Mouse (Mus musculus) thymus, postnatal 10 days (tissue): Measurements from ENCODE around the gene 9130008F23Rik.

Experiments used
- DNase-seq, 2 experiments: peaks; one replicate each; pipeline ENCODE4 v3.0.0; 2021; ENCODE audit warnings: low spot score in 2 of 2

Gene 9130008F23Rik

DNA sequence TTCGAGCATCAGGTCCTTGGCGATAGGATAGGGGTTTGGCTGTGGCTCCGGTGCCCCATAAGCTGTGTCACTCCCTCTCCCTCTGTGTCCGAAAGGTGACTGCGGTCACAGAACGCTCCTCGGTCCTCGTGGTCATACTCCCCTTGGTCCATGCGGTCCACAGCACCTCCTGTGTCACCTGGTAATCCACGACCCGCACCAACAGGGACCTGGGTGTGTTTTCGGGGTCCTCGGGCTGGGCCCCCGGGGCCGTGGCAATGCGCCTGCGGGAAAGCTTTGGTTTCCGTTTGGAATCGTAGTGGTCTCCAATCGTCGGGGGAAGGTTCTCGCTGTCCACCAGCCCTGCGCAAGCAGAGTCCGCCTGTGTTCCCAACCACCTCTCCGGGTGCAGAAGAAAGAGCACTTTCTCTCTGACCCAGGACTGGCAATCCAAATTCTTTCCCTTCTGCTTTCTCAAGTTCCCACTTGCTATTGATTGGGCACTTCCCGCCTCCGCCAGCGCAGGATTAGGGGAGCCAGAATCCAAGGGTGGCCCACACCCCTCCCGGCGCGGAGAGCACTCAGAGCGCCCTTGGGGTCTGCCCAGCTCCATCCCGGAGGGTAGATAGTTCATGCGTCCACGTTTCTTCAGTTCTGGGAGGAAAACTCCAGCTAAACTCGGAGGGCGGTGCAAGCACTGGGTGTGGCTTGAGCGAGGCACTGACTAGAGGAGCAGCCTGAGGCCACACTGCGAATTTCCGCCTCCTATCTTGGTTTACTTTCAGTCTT is at the start of gene 9130008F23Rik:
TSS of gene 9130008F23Rik (minus strand) at position 636 of the 768 bp plus-strand sequence.
- no peak for DNase-seq

DNA sequence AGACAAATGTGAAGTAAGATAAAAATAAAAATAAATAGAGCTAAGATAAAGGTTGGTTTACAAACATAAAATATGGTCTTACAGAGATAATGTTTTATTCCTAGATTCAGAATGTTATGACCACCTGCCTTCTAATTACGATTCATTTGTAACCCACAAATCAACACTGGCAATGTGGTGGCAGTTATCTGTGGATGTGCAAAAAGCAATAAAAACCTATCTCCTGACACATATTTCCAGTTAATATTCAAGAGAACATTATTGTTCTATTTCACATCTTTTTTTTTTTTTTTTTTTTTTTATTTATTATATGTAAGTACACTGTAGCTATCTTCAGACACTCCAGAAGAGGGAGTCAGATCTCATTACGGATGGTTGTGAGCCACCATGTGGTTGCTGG is 35.1 kb upstream of the 9130008F23Rik start:
- no peak for DNase-seq

DNA sequence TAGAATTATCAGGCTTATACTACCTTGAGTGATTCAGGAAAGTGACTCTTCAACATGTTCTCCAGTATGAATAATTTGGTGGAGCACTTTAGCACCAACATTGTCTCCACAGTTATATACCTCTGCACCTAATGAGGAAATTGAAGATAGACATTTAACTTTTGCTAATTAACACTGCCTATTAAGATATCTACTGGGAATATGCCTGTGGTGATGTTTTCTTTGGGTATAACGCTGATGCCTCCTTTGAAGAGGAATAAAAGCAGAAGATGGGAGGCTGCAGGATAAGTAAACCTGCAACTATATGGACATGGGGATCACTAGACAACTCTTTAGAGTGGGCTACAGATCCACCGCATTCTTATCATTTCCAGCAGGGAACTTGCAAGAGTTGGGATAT is 33.9 kb upstream of the 9130008F23Rik start, which contains the start of gene Glyatl3:
TSS of gene Glyatl3 (minus strand) at position 101 of the 400 bp plus-strand sequence.
- DNase-seq = no peak

DNA sequence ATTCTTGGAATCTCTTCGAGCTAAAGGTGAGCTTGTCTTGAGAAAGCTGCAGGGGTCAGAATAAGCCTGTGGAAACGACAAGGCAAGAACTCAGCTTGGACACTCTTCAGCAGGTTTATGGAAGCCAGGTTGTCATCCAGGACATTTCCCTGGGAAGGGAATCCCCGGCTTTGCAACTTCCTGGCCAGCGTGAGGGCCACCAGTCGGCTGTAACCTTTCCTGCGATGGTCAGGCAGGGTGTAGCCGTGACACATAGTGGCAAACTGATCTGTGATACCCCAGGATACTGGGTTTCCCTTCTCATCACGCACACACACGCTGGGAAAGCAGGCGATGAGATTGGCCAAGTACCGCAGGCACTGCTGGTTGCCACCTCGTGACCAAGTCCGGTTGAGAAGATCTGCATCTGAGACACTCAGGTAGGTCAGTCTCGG is 24.4 kb upstream of the 9130008F23Rik start:
- no peak for DNase-seq

DNA sequence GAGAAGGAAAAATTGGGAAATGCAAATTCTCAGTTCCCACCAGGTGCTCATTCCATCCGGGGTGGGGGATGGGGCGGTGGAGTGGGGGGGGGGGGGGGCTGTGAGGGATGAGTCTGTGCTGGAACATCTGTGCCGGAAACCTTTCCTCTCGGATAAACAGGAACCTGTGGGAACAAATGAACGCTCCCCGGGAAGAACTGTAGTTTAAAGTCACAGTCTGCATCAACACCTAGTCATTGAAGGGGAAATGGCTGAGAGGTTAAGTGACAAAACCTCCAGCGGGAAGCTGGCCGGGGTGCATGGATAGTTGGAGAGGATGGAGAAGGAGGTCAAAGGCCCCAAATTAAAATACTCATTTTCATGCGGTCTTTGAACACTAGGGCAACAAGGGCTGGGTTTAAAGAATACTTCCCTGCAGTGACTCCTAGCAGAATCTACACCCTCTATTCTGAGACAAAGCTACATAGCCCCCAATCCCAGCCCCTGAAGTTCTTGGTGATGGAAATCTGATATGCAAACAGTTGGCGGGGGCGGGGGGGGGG is 23.8 kb upstream of the 9130008F23Rik start:
- no peak for DNase-seq

DNA sequence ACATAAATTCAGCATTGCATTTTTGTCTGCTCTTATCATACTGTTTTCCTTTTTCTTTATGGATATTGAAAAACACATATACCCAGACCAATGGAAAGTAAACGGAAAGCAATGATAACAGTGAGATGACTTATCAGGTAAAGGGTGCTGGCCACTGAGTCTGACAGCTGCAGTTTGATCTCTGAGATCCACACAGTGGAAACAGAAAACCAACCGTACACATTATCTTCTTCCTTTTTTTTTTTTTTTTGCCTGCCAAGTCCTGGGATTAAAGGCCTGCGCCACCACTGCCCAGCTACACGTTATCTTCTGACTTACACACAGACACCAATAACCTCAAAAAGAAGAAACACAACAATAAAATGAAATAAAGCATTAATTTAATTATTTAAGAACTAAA is 23.0 kb upstream of the 9130008F23Rik start:
- DNase-seq = no peak

DNA sequence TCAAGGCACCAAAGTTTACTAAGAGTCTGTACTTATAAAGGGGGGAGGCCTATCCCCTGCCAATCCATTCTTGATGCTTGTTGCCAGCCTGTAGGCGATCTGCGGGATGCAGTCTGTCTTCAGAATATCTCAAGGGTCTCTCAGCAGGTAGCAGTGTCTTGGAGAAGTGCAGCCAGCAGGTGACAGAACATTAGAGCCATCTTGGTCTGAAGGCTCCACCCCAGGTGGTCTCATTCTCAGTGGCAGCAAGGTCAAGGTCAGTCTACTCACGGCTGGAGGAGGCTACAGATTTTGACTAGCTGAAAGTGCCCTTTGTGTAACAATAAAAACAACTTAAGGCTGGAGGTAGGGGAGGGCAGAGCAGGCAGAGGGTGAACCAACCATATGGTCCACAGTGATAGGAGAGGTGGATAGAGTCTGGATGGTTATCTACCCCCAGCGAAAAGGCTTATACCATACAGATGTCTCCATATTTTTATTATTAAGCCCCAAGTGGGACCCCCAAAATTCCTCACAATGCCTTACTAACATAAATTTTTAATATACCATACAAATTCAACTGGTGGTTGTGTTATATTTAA is 19.5 kb upstream of the 9130008F23Rik start:
- no peak for DNase-seq

DNA sequence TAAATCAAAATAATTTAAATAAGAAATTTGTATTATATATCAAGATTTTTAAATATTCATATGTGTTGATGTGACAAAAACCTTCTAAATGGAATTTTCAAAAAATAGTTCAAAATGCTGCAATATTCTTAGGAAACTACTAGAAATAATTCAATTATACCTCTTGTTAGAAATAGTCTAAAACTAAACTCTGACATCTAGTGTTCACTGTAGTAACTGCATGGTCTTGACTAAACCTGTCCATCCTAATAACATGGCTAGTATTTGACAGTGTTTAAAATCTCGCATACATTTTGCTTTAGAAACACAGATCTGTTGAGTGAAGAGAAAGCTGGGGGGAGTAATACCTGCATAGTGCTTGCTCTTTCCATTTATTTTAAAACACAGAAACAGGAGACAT is 16.5 kb upstream of the 9130008F23Rik start:
- DNase-seq = no peak

DNA sequence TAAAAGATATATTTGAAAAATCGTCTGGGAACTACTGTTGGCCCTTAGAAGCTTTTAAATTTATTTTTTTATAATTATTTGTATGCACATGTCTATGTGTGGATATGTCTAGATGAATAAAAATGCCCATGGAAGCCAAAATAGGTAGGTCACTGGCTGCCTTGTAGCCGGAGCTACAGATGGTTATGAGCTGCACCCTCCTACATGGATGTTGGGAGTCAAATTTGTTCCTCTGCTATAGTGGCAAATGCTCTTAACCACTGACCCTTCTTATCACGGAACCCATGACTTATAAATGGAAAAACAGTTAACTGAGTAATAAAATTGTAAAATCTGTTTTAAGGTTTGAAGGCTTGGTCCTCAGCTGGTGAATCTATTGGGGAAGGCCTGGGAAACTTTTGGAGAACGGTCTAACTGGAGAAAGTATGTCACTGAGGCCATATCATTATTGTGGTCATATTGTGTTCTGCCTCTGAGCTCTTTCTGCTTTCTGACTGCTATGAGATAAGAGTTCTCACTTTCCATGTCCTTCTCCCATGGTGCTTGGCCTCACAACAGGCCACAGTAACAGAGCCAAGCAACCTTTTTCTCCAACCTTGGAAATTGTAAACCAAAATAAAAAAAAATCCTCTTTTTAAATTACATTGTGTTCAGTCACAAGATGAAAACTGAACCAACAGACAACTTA is 7.6 kb upstream of the 9130008F23Rik start:
- no peak for DNase-seq

DNA sequence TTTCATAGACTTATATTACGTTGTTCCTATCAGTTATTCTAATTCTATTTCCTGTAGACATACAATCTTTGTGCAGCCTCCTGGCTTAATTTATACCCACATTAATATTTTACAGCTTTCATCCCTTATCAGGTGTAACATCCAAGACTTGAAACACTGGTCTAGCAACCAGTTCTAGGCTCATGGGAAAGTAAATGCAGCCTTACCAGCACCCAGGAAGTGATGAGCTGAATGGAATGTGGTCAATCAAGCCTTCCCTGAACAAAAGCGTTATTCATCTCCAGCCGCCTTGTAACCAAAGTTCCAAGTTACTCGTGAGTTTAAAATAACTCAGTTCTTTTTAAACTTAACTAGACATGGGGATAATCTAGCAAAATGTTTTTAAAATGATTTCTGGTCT is 4.8 kb upstream of the 9130008F23Rik start:
- no peak for DNase-seq

DNA sequence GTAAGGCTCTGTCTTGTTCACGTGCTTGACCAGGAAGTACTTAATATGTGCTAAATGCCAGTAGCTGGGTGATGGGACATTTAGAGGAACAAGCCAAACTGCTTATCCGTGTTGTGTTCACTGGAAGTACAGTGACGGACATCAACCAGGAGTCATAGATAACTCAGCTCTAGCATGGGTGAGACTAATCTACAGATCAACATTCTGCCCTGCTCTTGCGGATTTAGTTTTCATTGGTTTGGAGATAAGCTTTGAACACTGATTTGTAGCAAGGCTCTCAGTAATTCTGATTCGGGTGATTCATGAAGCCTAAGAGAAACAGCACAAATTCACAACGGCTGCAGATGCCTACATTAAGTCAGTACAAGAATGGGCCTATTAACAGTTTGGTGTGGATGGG is 1.8 kb upstream of the 9130008F23Rik start:
- DNase-seq = no peak

DNA sequence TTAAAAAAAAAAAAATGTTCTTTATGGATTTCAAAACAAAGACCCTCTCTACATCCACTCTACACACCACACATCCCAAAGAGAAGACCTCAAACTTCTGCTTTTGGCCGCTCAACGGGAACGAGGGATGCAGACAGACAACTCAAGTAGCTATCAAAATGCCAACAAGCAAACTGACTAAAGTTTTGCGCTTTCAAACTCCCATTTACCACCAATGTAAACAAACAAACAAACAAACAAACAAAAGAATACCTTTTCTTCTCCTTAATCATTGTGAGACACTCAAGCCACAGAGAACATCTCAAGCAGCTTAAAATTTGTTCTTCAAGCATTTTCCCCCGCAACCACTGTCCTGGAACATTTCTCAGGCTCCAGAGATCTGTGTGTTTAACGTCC is 833 bp downstream of the 9130008F23Rik start:
- no peak for DNase-seq

DNA sequence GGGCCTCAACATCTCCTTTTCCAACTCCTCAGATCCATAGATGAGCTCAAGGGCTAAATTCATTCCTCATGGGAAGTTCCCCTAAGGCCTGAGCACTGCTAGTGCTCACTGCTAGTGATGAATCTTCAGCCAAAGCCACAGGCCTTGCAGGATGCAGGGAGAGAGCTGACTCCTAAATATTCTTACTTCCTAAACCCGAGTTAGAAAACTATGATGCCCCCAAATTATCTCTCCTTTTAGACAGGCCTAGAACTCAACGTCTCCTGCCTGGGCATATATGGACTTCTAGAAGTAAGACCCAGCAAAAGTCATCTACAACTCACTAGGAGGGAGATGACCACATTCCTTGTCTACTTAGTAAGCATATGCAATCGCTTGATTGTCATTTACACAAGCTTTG is 2.6 kb downstream of the 9130008F23Rik start:
- no peak for DNase-seq

DNA sequence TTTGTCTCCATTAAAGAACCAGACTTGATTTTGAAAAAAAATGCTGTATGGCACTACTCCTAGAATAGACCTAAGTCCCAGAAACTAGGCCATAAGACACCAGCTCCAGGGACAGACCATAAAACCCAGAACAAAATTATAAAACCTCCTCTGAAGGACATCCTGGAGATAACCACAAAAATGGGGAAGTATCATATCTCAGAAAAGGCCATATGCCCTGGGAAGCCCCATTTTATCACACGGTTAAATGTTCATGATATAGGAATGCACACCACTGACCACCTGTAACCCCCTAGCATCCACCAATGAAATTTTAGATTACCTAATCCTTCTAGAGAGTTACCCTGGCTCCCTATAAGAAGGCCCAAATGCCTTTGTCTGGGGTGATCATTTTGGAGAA is 4.8 kb downstream of the 9130008F23Rik start:
- no peak for DNase-seq

DNA sequence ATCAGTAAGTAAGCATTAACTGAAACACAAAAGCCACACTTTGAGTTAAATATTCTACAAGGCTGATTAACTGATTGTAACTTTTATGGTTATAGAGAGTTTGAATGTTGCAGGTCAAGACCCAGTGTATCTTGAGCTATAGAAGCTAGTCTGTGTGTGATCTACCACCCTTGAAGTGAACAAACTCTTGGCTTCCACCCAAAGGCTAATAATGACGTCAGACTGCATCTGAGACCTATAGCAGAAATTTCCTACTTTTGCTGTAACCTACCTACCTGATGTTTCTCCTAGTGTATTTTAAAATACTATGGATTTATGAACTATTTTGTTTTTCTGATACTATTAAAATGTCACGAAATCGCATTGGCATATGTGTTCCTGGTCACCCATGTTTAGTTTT is 5.7 kb downstream of the 9130008F23Rik start:
- no peak for DNase-seq

DNA sequence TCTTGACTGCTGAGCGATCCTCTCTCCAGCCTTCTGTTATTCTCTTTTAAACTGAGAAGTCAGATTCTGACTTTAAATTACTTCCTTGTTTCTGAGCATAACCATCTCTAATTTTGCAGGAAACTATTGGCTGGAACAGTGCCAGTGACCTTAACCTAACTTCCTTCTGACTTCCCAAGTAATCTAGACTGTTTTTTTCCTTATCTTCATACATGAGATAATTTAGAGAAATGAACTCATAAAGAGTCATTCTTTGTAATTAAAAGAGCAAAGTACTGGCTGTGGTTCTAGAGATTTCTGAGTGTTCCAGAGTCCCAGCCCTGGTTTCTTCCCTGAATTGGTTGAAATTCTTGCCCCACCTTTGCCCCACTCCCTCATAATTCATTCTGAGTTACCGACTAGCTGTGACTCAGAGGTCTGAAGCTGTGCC is 6.8 kb downstream of the 9130008F23Rik start:
- no peak for DNase-seq

DNA sequence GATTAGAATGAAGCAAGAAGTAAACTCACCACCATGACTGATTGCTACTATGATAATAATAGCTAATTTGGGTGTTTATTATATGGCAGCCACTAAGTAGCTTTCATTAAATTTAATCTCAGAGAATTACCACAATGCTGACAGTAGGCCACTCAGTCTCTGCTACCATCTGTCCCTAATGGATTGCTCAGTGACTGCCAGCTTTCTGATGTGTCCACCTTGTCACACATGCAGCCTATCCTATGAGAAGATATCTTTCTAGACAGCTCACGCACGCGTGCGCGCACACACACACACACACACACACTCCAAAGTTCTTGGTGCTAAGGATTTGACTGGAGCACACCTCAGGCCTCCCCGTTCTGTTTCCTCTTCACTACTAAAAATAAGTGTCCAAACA is 7.7 kb downstream of the 9130008F23Rik start:
- DNase-seq = no peak

DNA sequence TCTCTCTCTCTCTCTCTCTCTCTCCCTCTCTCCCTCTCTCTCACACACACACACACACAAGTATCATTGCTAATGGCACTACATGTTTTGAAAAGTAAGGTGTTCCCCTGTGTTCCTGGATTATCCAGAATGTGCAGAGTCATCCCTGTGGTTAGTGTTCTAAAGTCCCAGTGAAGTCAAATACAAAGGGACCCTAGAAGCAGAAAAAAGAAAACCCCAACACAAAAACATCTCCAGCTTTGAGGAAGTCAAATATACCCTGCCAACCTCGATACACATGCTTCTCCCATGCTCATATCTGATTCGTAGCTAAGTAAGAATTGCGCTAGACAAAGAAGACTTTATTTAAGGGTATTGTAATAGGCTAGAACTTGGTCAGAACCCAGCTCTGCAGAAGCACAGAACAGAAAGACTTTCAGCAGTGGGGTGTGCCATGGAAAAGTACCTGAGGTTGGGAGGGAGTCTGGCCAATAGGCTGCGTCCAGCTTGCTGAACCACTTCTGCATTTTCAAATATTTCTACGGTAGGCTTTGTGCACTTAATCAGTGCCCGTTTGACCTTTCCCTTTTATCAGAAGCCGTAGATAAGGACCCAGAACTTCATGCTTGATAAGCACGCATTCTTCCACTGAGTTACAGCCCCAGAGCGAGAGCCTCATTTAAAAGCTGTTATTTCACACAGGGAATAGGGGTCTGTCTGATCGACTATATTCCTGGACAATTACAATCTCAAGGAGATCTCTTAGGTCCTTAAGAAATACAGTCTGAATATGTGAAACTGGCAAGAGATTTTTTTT is 11.2 kb downstream of the 9130008F23Rik start:
- no peak for DNase-seq

DNA sequence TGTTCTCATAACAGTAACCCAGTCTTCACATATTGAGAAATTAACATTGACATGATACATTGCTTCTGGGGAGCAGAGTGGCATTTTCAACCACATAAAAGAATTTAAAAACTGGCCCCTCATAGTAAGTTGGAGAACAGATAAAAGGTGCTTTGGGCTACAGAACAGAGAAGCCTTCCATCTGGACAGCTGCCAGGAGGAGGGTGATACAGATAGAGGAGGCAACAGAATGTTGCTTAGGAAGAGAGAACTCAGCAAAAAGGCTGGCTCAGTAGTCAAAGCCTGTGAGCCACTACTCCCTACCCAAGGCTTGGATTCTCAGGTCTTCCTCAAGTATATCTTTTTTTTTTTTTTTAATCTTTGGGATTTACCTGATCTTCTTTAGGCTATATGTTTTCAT is 25.3 kb downstream of the 9130008F23Rik start:
- no peak for DNase-seq

DNA sequence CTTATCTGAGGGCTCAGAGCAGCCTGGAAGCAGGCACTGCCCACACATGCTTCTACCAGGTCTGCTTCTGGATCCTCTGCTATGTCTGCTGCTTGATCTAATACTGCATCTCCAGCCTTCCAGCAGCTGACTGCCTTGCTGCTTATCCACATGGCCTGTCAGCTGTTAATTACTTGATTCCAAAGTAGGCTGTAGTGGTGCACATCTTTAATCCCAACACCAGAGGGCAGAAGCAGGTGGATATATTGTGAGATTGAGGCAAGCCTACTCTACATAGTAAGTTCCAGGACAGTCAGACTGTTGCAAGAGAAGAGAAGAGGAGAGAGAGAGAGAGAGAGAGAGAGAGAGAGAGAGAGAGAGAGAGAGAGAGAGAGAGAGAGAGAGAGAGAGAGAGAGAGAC is 43.1 kb downstream of the 9130008F23Rik start:
- no peak for DNase-seq

DNA sequence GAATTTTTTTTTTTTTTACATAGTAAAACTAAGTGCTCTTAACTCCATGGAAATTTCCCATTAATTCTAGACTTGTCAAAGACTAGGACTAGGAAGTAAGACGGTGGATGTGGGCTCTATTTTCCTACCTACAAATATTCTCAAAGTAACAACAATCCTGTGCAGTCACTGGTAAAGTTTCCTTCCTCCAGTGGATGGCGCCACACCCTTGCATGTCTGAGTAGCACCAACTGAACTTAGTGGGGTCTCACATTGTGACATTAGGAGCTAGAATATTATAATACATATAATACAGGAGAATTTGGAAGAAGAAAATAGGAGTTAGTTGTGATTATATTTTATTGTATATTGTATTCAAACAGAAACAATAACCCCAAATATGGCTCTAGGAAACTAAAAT is 48.5 kb downstream of the 9130008F23Rik start:
- no peak for DNase-seq
